In genomic region chr16:21399942-21400341, GRCm38 (mm10) we compare ENCODE assay signal across 26 mouse cellular contexts. TPM values are rescaled to one million over a fixed set of nuclear protein-coding genes. Genes with fewer than 3 reads are reported as not detected.
DNase-seq lines count a peak whose midpoint lies in the region; ATAC-seq and TF ChIP-seq lines count a peak whose summit lies in the region.
"Had no signal": no experiment of that assay in that cellular context is flagged by ENCODE, and none has a peak within 500 bp of the region (broad histone marks: within the 10 kb centered on the region; RNA-seq: fewer than 3 reads in every experiment).

No protein-coding gene starts in this region.

- no peak for TF ChIP-seq POLR2A in thymus, adult 2 months (IDR thresholded peaks at IDR 0.05; ENCODE audit: control insufficient read depth, extremely low read depth, insufficient read depth, low read length, poor library complexity)

- no peaks in the 10 kb centered on the region for H3K9me3 ChIP-seq in forebrain, embryonic 10.5 days
- H3K9me3 ChIP-seq in forebrain, embryonic 14.5 days (replicated peaks; ENCODE audit: control insufficient read depth, low read length) = no peaks in the 10 kb centered on the region
- no peaks in the 10 kb centered on the region for H3K9me3 ChIP-seq in liver, embryonic 16.5 days (replicated peaks; ENCODE audit: control insufficient read depth, low read length)
- no peaks in the 10 kb centered on the region for H3K9me3 ChIP-seq in liver, embryonic 11.5 days (ENCODE audit: control insufficient read depth, low read length)
- H3K9me3 ChIP-seq in embryonic facial prominence, embryonic 10.5 days = no peaks in the 10 kb centered on the region
- H3K9me3 ChIP-seq: embryonic facial prominence, embryonic 12.5 days; kidney, embryonic 15.5 days; limb, embryonic 13.5 days; liver, embryonic 13.5 days; stomach, embryonic 15.5 days had no signal

- ATAC-seq in forebrain, embryonic 14.5 days = no peak
- ATAC-seq in liver, embryonic 16.5 days (ENCODE audit: low read depth) = 0 out of 2 replicates have a peak, but pooled peaks have one; percentile 7
- no peak for ATAC-seq in liver, embryonic 11.5 days (replicated peaks; ENCODE audit: low FRiP score)
- ATAC-seq: forebrain, embryonic 16.5 days; inflammation-experienced regulatory T-cells, adult 6 months had no signal

- peaks cover 57% of the 10 kb centered on the region for H3K4me1 ChIP-seq in forebrain, embryonic 10.5 days
- H3K4me1 ChIP-seq in forebrain, embryonic 14.5 days (ENCODE audit: control insufficient read depth, insufficient read depth, low read length) = peaks cover 13% of the 10 kb centered on the region
- no peaks in the 10 kb centered on the region for H3K4me1 ChIP-seq in liver, embryonic 16.5 days (ENCODE audit: control insufficient read depth, low read depth, low read length)
- H3K4me1 ChIP-seq in liver, embryonic 11.5 days (replicated peaks; ENCODE audit: control insufficient read depth, insufficient read depth, low read length) = no peaks in the 10 kb centered on the region; the same call in 1 of the 2 replicates
- H3K4me1 ChIP-seq in embryonic facial prominence, embryonic 10.5 days = peaks cover 95% of the 10 kb centered on the region
- no peaks in the 10 kb centered on the region for H3K4me1 ChIP-seq in thymus, adult 2 months (replicated peaks; ENCODE audit: control insufficient read depth, insufficient read depth, low read length)
- H3K4me1 ChIP-seq: liver, embryonic 13.5 days had no signal

- no peak overlapping the region for H3K4me3 ChIP-seq in forebrain, embryonic 10.5 days
- H3K4me3 ChIP-seq in forebrain, embryonic 14.5 days (ENCODE audit: low read depth, low read length) = no peak overlapping the region
- no peak overlapping the region for H3K4me3 ChIP-seq in liver, embryonic 16.5 days (ENCODE audit: low read depth, low read length)
- no peak overlapping the region for H3K4me3 ChIP-seq in liver, embryonic 11.5 days (ENCODE audit: low read depth, low read length)
- H3K4me3 ChIP-seq in embryonic facial prominence, embryonic 10.5 days = no peak overlapping the region
- no peak overlapping the region for H3K4me3 ChIP-seq in thymus, adult 2 months (ENCODE audit: control insufficient read depth, insufficient read depth, low read length)
- H3K4me3 ChIP-seq: embryonic facial prominence, embryonic 12.5 days; kidney, embryonic 15.5 days; limb, embryonic 13.5 days; liver, embryonic 13.5 days; stomach, embryonic 15.5 days had no signal

- no peak overlapping the region for H3K4me2 ChIP-seq in forebrain, embryonic 14.5 days (ENCODE audit: low read length)
- H3K4me2 ChIP-seq in liver, embryonic 16.5 days (ENCODE audit: low read depth, low read length) = no peak overlapping the region
- no peak overlapping the region for H3K4me2 ChIP-seq in liver, embryonic 11.5 days
- H3K4me2 ChIP-seq: embryonic facial prominence, embryonic 12.5 days; hindbrain, embryonic 14.5 days; kidney, embryonic 15.5 days; limb, embryonic 13.5 days; liver, embryonic 13.5 days; lung, embryonic 14.5 days; stomach, embryonic 15.5 days had no signal

- H3K9ac ChIP-seq in forebrain, embryonic 14.5 days (ENCODE audit: low read length) = no peak overlapping the region
- no peak overlapping the region for H3K9ac ChIP-seq in liver, embryonic 16.5 days (ENCODE audit: low read depth, low read length)
- H3K9ac ChIP-seq in liver, embryonic 11.5 days (ENCODE audit: low read depth, low read length) = no peak overlapping the region
- H3K9ac ChIP-seq: embryonic facial prominence, embryonic 12.5 days; hindbrain, embryonic 14.5 days; kidney, embryonic 15.5 days; limb, embryonic 13.5 days; liver, embryonic 13.5 days; lung, embryonic 14.5 days; stomach, embryonic 15.5 days had no signal

- DNase-seq in forebrain, embryonic 10.5 days (ENCODE audit: extremely low spot score, low spot score) = no peak
- no peak for DNase-seq in forebrain, embryonic 14.5 days (ENCODE audit: low spot score)
- DNase-seq in liver, embryonic 11.5 days (ENCODE audit: low spot score) = no peak
- peak; percentile 67 for DNase-seq in 3T3-L1 (ENCODE audit: low read depth, low spot score)
- DNase-seq in embryonic facial prominence, embryonic 10.5 days (ENCODE audit: low spot score) = no peak
- no peak for DNase-seq in urinary bladder, postnatal 10 days (ENCODE audit: low spot score)
- DNase-seq in thymus, adult 2 months = no peak
- DNase-seq: adrenal gland, adult 8-10 months; cerebellum, adult 8-10 months; cerebellum, postnatal 25 days; heart, postnatal 14 days; kidney, adult 18-20 months; kidney, postnatal 25 days; liver, embryonic 13.5 days; lung, embryonic 14.5 days; lung, postnatal 4 days; right cerebral cortex, postnatal 14 days; thymus, postnatal 14 days had no signal

- 76% methylated on average over 4 of the region's 4 CpGs for WGBS in forebrain, embryonic 10.5 days
- 90% methylated on average over 4 of the region's 4 CpGs for whole genome bisulfite sequencing in forebrain, embryonic 14.5 days
- WGBS in liver, embryonic 16.5 days (ENCODE audit: insufficient replicate concordance) = 40% methylated on average over 4 of the region's 4 CpGs
- WGBS in liver, embryonic 11.5 days = 57% methylated on average over 4 of the region's 4 CpGs
- WGBS in embryonic facial prominence, embryonic 10.5 days = 84% methylated on average over 4 of the region's 4 CpGs
- 47% methylated on average over 4 of the region's 4 CpGs for WGBS in thymus, adult 2 months

- no peak for TF ChIP-seq CTCF in thymus, adult 2 months (IDR thresholded peaks at IDR 0.05; ENCODE audit: borderline replicate concordance, control insufficient read depth, extremely low read depth, insufficient read depth, low read length, poor library complexity)

- no peaks in the 10 kb centered on the region for H3K36me3 ChIP-seq in forebrain, embryonic 10.5 days (replicated peaks)
- H3K36me3 ChIP-seq in forebrain, embryonic 14.5 days (ENCODE audit: control insufficient read depth, insufficient read depth, low read length) = no peaks in the 10 kb centered on the region
- H3K36me3 ChIP-seq in liver, embryonic 16.5 days (ENCODE audit: control insufficient read depth, insufficient read depth) = no peaks in the 10 kb centered on the region
- H3K36me3 ChIP-seq in liver, embryonic 11.5 days (ENCODE audit: control insufficient read depth, insufficient read depth, low read length) = no peaks in the 10 kb centered on the region
- no peaks in the 10 kb centered on the region for H3K36me3 ChIP-seq in embryonic facial prominence, embryonic 10.5 days (replicated peaks)
- no peaks in the 10 kb centered on the region for H3K36me3 ChIP-seq in thymus, adult 2 months (ENCODE audit: control insufficient read depth, insufficient read depth, low read length)
- H3K36me3 ChIP-seq: embryonic facial prominence, embryonic 12.5 days; kidney, embryonic 15.5 days; limb, embryonic 13.5 days; liver, embryonic 13.5 days; stomach, embryonic 15.5 days had no signal

- H3K27ac ChIP-seq in forebrain, embryonic 10.5 days = peak overlapping the region; percentile 27; the same call in 1 of the 2 replicates
- no peak overlapping the region for H3K27ac ChIP-seq in forebrain, embryonic 14.5 days (ENCODE audit: low read depth, low read length)
- H3K27ac ChIP-seq in liver, embryonic 16.5 days (ENCODE audit: low read length) = no peak overlapping the region
- no peak overlapping the region for H3K27ac ChIP-seq in liver, embryonic 11.5 days (ENCODE audit: low read depth, low read length)
- H3K27ac ChIP-seq in embryonic facial prominence, embryonic 10.5 days (replicated peaks) = 0 out of 2 replicates have a peak overlapping the region, but pooled peaks have one; percentile 15
- H3K27ac ChIP-seq in thymus, adult 2 months (ENCODE audit: control insufficient read depth, insufficient read depth, low read length) = no peak overlapping the region
- H3K27ac ChIP-seq: embryonic facial prominence, embryonic 12.5 days; hindbrain, embryonic 14.5 days; kidney, embryonic 15.5 days; limb, embryonic 13.5 days; liver, embryonic 13.5 days; stomach, embryonic 15.5 days had no signal

- peaks cover 19% of the 10 kb centered on the region for H3K27me3 ChIP-seq in forebrain, embryonic 10.5 days (ENCODE audit: poor library complexity, severe bottlenecking)
- no peaks in the 10 kb centered on the region for H3K27me3 ChIP-seq in forebrain, embryonic 14.5 days (replicated peaks; ENCODE audit: control insufficient read depth, insufficient read depth, low read length)
- no peaks in the 10 kb centered on the region for H3K27me3 ChIP-seq in liver, embryonic 16.5 days (ENCODE audit: control insufficient read depth, insufficient read depth, low read depth, low read length)
- H3K27me3 ChIP-seq in liver, embryonic 11.5 days (replicated peaks; ENCODE audit: control insufficient read depth, insufficient read depth, low read length) = no peaks in the 10 kb centered on the region
- no peaks in the 10 kb centered on the region for H3K27me3 ChIP-seq in embryonic facial prominence, embryonic 10.5 days (replicated peaks; ENCODE audit: low read depth, poor library complexity, severe bottlenecking)
- no peaks in the 10 kb centered on the region for H3K27me3 ChIP-seq in thymus, adult 2 months (ENCODE audit: control insufficient read depth, insufficient read depth, low read length)
- H3K27me3 ChIP-seq: embryonic facial prominence, embryonic 12.5 days; limb, embryonic 13.5 days; stomach, embryonic 15.5 days had no signal

RNA-seq across cellular contexts. Expression of gene Vps8, which starts 23.0 kb away (rescaled TPM):
- 19.7 and 21.0 TPM in 2 replicates for polyA plus RNA-seq in forebrain, embryonic 10.5 days (2016; fragmentation: Nextera tagmentation; extraction: Ambion mirVana)
- polyA plus RNA-seq in forebrain, embryonic 14.5 days (2014; fragmentation: Nextera tagmentation; extraction: Ambion mirVana) = 33.0 and 36.9 TPM in 2 replicates
- 4.9 and 7.6 TPM in 2 replicates for polyA plus RNA-seq in liver, embryonic 16.5 days (2015; fragmentation: Nextera tagmentation; extraction: Ambion mirVana)
- polyA plus RNA-seq in liver, embryonic 11.5 days (2014; fragmentation: Nextera tagmentation; extraction: Ambion mirVana) = 13.0 and 15.9 TPM in 2 replicates
- polyA plus RNA-seq in embryonic facial prominence, embryonic 10.5 days (2016; fragmentation: Nextera tagmentation; extraction: Ambion mirVana) = 16.4 and 16.6 TPM in 2 replicates
- 15.3 and 15.9 TPM in 2 replicates for polyA plus RNA-seq in thymus, adult 2 months (2012; rRNA removed)

Comparison
In these comparisons a context has a peak if more than half of its experiments do, and no peak if none do; other contexts are left out.
1. H3K27ac ChIP-seq: peak in forebrain, embryonic 10.5 days (single experiment) and embryonic facial prominence, embryonic 10.5 days (single experiment); none in forebrain, embryonic 14.5 days (single experiment), liver, embryonic 16.5 days (single experiment), liver, embryonic 11.5 days (single experiment) and thymus, adult 2 months (single experiment).